Mouse (Mus musculus) G1E (cell line): Measurements from ENCODE around the gene Rrm2. TPM values are rescaled to one million over a fixed set of nuclear protein-coding genes. Genes with fewer than 3 reads are reported as not detected.

Source experiments
- ATAC-seq: 2 replicates; pipeline ENCODE4 v1.8.0; 2016; ENCODE audit warnings: mild to moderate bottlenecking; ENCODE audit not compliant: insufficient number of reproducible peaks, poor library complexity, low FRiP score, severe bottlenecking; ENCODE audit errors: extremely low read depth
- DNase-seq: peaks from one replicate; pipeline ENCODE4 v3.0.0; 2012; ENCODE audit warnings: low spot score
- H3K27me3 ChIP-seq: 2 replicates; pipeline ENCODE4 v1.6.1; 2012; ENCODE audit warnings: mild to moderate bottlenecking, low read length, inconsistent platforms; ENCODE audit not compliant: insufficient read depth
- H3K36me3 ChIP-seq: replicated peaks from 2 replicates; pipeline ENCODE3; 2012; ENCODE audit warnings: mild to moderate bottlenecking, inconsistent platforms
- H3K4me1 ChIP-seq: 2 replicates; pipeline ENCODE4 v1.6.1; 2012; ENCODE audit warnings: low read depth, low read length, inconsistent platforms, mixed read lengths; ENCODE audit not compliant: insufficient read depth
- H3K4me3 ChIP-seq: 2 replicates; pipeline ENCODE4 v1.5.1; 2012; ENCODE audit warnings: low read depth, mild to moderate bottlenecking, inconsistent platforms, low read length, moderate library complexity, mixed read lengths
- H3K9me3 ChIP-seq: replicated peaks from 2 replicates; pipeline ENCODE4 v1.6.1; 2012; ENCODE audit warnings: inconsistent platforms
- CTCF ChIP-seq: IDR thresholded peaks from 2 replicates; pipeline ENCODE4 v1.5.1; 2012; ENCODE audit warnings: low read depth, low read length, inconsistent platforms, mixed read lengths
- GATA1 ChIP-seq: IDR thresholded peaks from 2 replicates; pipeline ENCODE4 v1.6.1; 2012; ENCODE audit warnings: borderline replicate concordance, low read length, inconsistent platforms, mixed read lengths
- GATA2 ChIP-seq: IDR thresholded peaks from 2 replicates; pipeline ENCODE4 v1.6.1; 2012; ENCODE audit warnings: low read depth, low read length, inconsistent platforms, borderline replicate concordance
- POLR2AphosphoS5 ChIP-seq: IDR thresholded peaks from 2 replicates; pipeline ENCODE4 v1.6.1; 2012; ENCODE audit warnings: low read depth, low read length, inconsistent platforms; ENCODE audit not compliant: insufficient replicate concordance
- TAL1 ChIP-seq: conservative IDR thresholded peaks from 2 replicates; pipeline ENCODE4 v1.6.1; 2012; ENCODE audit warnings: low read depth, low read length, inconsistent platforms, mixed read lengths
- polyA plus RNA-seq: library from polyadenylated mRNA; stranded (reverse); fragments of >175 nt; gene quantifications from 2 replicates; pipeline ENCODE4 v1.2.3, GENCODE M21; 2012
- total RNA-seq, 2 experiments: library from RNA; stranded (forward) in 1 of 2; stranded (reverse) in 1 of 2; fragments of 200-1000 nt in 1 of 2; fragments of >200 nt in 1 of 2; fragmentation: Nextera tagmentation in 1 of 2; gene quantifications; 2 replicates each; pipeline ENCODE4 v1.2.3; 2014 to 2017

Rrm2 gene
- total RNA-seq (2014; fragmentation: Nextera tagmentation) = 330 and 343 TPM in 2 replicates
- total RNA-seq (2017) = 304 and 352 TPM in 2 replicates
- polyA plus RNA-seq = 504 and 622 TPM in 2 replicates

- no peaks in the 10 kb centered on the region for H3K9me3 ChIP-seq
- H3K4me1 ChIP-seq = peaks cover 65% of the 10 kb centered on the region
- DNase-seq = peak; percentile 98
- H3K36me3 ChIP-seq = peaks cover 58% of the 10 kb centered on the region
- peak; percentile 29 for ATAC-seq
- TF ChIP-seq CTCF = peak; percentile 80
- TF ChIP-seq GATA1 = no peak
- H3K4me3 ChIP-seq = peak within 1 kb of the TSS; percentile 91
- H3K27me3 ChIP-seq = no peaks in the 10 kb centered on the region
Measured at GRCm38 (mm10) chr12:24707954-24708823, at the start of gene Rrm2. TSS of gene Rrm2 (plus strand) at chr12:24708241.

GRCm38 (mm10) chr12:24658998-24659397, 49.0 kb upstream of the Rrm2 start:
- ATAC-seq (peak; percentile 84), DNase-seq (peak; percentile 58)
- Histone ChIP-seq H3K36me3 (peaks cover 81% of the 10 kb centered on the region), H3K9me3 (no peaks in the 10 kb centered on the region), H3K4me3 (peak overlapping the region; percentile 13; the same call in 1 of the 2 replicates), H3K27me3 (no peaks in the 10 kb centered on the region; the same call in 1 of the 2 replicates), H3K4me1 (peaks cover 77% of the 10 kb centered on the region)
- TF ChIP-seq TAL1 (peak; percentile 67), CTCF (no peak)

GRCm38 (mm10) chr12:24659923-24660322, 48.1 kb upstream of the Rrm2 start:
- Histone ChIP-seq H3K36me3 (peaks cover 74% of the 10 kb centered on the region), H3K4me1 (peaks cover 67% of the 10 kb centered on the region)
- no peak for TF ChIP-seq POLR2AphosphoS5
- no peak for TF ChIP-seq GATA1
- TF ChIP-seq TAL1 = no peak
- TF ChIP-seq CTCF = no peak
- TF ChIP-seq GATA2 = no peak

GRCm38 (mm10) chr12:24661100-24661499, 46.9 kb upstream of the Rrm2 start:
- DNase-seq (no peak), ATAC-seq (no peak)
- peaks cover 63% of the 10 kb centered on the region for H3K36me3 ChIP-seq
- no peaks in the 10 kb centered on the region for H3K27me3 ChIP-seq
- H3K4me1 ChIP-seq = peaks cover 59% of the 10 kb centered on the region
- no peaks in the 10 kb centered on the region for H3K9me3 ChIP-seq
- no peak overlapping the region for H3K4me3 ChIP-seq
- TF ChIP-seq CTCF (no peak), GATA2 (no peak), TAL1 (no peak), GATA1 (no peak), POLR2AphosphoS5 (no peak)

More at GRCm38 (mm10) chr12:24659923-24660322, 48.1 kb upstream of the Rrm2 start:
- 0 out of 2 replicates have a peak overlapping the region, but pooled peaks have one; percentile 0 for H3K4me3 ChIP-seq
- DNase-seq (no peak), ATAC-seq (no peak)
- H3K9me3 ChIP-seq = no peaks in the 10 kb centered on the region
- H3K27me3 ChIP-seq = no peaks in the 10 kb centered on the region; the same call in 1 of the 2 replicates

DNA sequence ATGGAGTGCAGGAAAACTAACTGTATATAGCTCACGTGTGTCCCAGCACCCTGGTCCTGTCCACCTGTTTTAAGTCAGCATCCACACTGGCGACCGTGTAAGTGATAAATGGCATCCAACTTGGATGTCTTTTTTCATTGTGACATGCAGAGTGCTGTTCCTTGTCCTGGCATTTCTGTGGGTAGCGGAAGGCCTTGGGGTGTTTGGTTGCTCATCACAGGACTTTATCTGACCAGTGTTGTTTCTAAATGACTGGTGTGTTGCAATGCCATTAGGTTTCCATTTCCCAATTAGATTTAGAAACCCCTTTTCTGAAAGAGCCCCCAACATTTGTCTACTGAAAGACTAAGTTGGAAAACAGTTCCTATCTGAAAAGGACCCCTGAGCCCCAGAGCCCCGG, 45.9 kb upstream of the Rrm2 start:
- DNase-seq (no peak), ATAC-seq (no peak)
- TF ChIP-seq GATA2 = no peak
- TF ChIP-seq POLR2AphosphoS5 = no peak
- no peak for TF ChIP-seq GATA1
- no peak for TF ChIP-seq TAL1
- TF ChIP-seq CTCF = no peak
- Histone ChIP-seq H3K27me3 (peaks cover 6% of the 10 kb centered on the region; the same call in 1 of the 2 replicates), H3K9me3 (no peaks in the 10 kb centered on the region), H3K4me3 (no peak overlapping the region), H3K36me3 (peaks cover 53% of the 10 kb centered on the region), H3K4me1 (peaks cover 55% of the 10 kb centered on the region)

DNA sequence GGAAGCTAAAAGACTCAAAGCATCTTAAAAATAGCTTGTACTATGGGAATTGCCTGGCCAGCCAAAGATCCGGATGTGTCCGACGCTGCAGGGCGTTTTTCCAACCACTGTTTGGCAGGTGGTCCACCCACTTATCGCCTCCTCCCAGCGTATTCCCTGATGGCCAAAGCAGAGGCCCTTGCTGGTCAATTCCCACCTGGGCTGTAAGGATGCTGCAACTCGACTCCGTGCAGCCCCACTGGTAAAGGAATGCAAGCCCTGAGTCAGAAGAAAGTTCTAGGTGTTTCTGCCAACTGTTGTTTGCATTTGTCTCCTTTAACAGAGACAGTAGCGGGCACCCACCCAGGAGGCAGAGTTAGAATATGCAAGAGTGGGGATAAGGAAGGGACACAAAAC, 27.9 kb upstream of the Rrm2 start:
- Histone ChIP-seq H3K4me3 (no peak overlapping the region), H3K4me1 (peaks cover 29% of the 10 kb centered on the region), H3K36me3 (no peaks in the 10 kb centered on the region), H3K27me3 (peaks cover 59% of the 10 kb centered on the region), H3K9me3 (no peaks in the 10 kb centered on the region)
- DNase-seq (no peak), ATAC-seq (no peak)
- TF ChIP-seq TAL1 (no peak), CTCF (no peak), GATA2 (no peak), GATA1 (no peak), POLR2AphosphoS5 (no peak)

- Histone ChIP-seq H3K36me3 (no peaks in the 10 kb centered on the region), H3K27me3 (peaks cover 63% of the 10 kb centered on the region), H3K9me3 (no peaks in the 10 kb centered on the region), H3K4me3 (peak overlapping the region; percentile 54; the same call in 1 of the 2 replicates), H3K4me1 (peaks cover 26% of the 10 kb centered on the region)
- ATAC-seq (no peak), DNase-seq (no peak)
- TF ChIP-seq POLR2AphosphoS5 (no peak), TAL1 (no peak), GATA1 (no peak), CTCF (no peak), GATA2 (no peak)
Measured at GRCm38 (mm10) chr12:24680492-24681285, 27.4 kb upstream of the Rrm2 start.
